Mouse (Mus musculus): Measurements from ENCODE around the gene Nrde2. TPM values are rescaled to one million over a fixed set of nuclear protein-coding genes. Genes with fewer than 3 reads are reported as not detected.

The Nrde2 gene
- polyA plus RNA-seq, 1 experiment from 2014 or later: 16.2 TPM

GRCm38 (mm10) chr12:100167931-100168871, 8.7 kb upstream of the Nrde2 start:
- 14% methylated on average over 28 of the region's 28 CpGs for WGBS
- H3K9me3 ChIP-seq: no peaks in the 10 kb centered on the region
- peak overlapping the region; percentile 81 for H3K27ac ChIP-seq (replicated peaks)
- DNase-seq (ENCODE audit: low spot score): peak; percentile 65
- peaks cover 12% of the 10 kb centered on the region for H3K4me1 ChIP-seq
- no peaks in the 10 kb centered on the region for H3K36me3 ChIP-seq (replicated peaks)
- peak overlapping the region; percentile 49 for H3K4me3 ChIP-seq
- no peaks in the 10 kb centered on the region for H3K27me3 ChIP-seq (replicated peaks; ENCODE audit: low read depth, poor library complexity, severe bottlenecking)

GRCm38 (mm10) chr12:100167502-100167901, 8.0 kb upstream of the Nrde2 start:
- Histone ChIP-seq H3K4me1 (peaks cover 12% of the 10 kb centered on the region), H3K27me3 (replicated peaks; ENCODE audit: low read depth, poor library complexity, severe bottlenecking) (no peaks in the 10 kb centered on the region), H3K27ac (replicated peaks) (peak overlapping the region; percentile 81), H3K4me3 (peak overlapping the region; percentile 49; the same call in 1 of the 2 replicates), H3K36me3 (replicated peaks) (no peaks in the 10 kb centered on the region), H3K9me3 (no peaks in the 10 kb centered on the region)
- whole genome bisulfite sequencing: 88% methylated on average over 1 of the region's 1 CpGs
- DNase-seq (ENCODE audit: low spot score): no peak

GRCm38 (mm10) chr12:100166939-100167338, 7.5 kb upstream of the Nrde2 start:
- Histone ChIP-seq H3K36me3 (replicated peaks) (no peaks in the 10 kb centered on the region), H3K27ac (replicated peaks) (no peak overlapping the region), H3K27me3 (replicated peaks; ENCODE audit: low read depth, poor library complexity, severe bottlenecking) (no peaks in the 10 kb centered on the region), H3K4me1 (peaks cover 12% of the 10 kb centered on the region), H3K9me3 (no peaks in the 10 kb centered on the region), H3K4me3 (no peak overlapping the region)
- DNase-seq (ENCODE audit: low spot score): no peak
- 88% methylated on average over 8 of the region's 8 CpGs for WGBS

GRCm38 (mm10) chr12:100166177-100166576, 6.7 kb upstream of the Nrde2 start:
- DNase-seq (ENCODE audit: low spot score): peak; percentile 46
- Histone ChIP-seq H3K36me3 (replicated peaks) (no peaks in the 10 kb centered on the region), H3K27ac (replicated peaks) (no peak overlapping the region), H3K4me1 (peaks cover 12% of the 10 kb centered on the region), H3K9me3 (no peaks in the 10 kb centered on the region), H3K4me3 (no peak overlapping the region), H3K27me3 (replicated peaks; ENCODE audit: low read depth, poor library complexity, severe bottlenecking) (no peaks in the 10 kb centered on the region)
- 32% methylated on average over 3 of the region's 3 CpGs for WGBS

GRCm38 (mm10) chr12:100164991-100165500, 5.6 kb upstream of the Nrde2 start:
- WGBS: 77% methylated on average over 7 of the region's 7 CpGs
- peaks cover 12% of the 10 kb centered on the region for H3K4me1 ChIP-seq
- DNase-seq (ENCODE audit: low spot score): no peak
- H3K27ac ChIP-seq (replicated peaks): no peak overlapping the region
- no peaks in the 10 kb centered on the region for H3K9me3 ChIP-seq
- no peak overlapping the region for H3K4me3 ChIP-seq
- H3K27me3 ChIP-seq (replicated peaks; ENCODE audit: low read depth, poor library complexity, severe bottlenecking): no peaks in the 10 kb centered on the region
- no peaks in the 10 kb centered on the region for H3K36me3 ChIP-seq (replicated peaks)

GRCm38 (mm10) chr12:100152466-100152865, 7.0 kb downstream of the Nrde2 start:
- Histone ChIP-seq H3K27me3 (replicated peaks; ENCODE audit: low read depth, poor library complexity, severe bottlenecking) (no peaks in the 10 kb centered on the region), H3K4me1 (no peaks in the 10 kb centered on the region), H3K36me3 (replicated peaks) (peaks cover 48% of the 10 kb centered on the region), H3K4me3 (no peak overlapping the region), H3K27ac (replicated peaks) (no peak overlapping the region), H3K9me3 (no peaks in the 10 kb centered on the region)
- 93% methylated on average over 7 of the region's 7 CpGs for WGBS
- no peak for DNase-seq (ENCODE audit: low spot score)

GRCm38 (mm10) chr12:100144269-100144668, 15.2 kb downstream of the Nrde2 start:
- no peak for DNase-seq (ENCODE audit: low spot score)

GRCm38 (mm10) chr12:100143737-100144136, 15.7 kb downstream of the Nrde2 start:
- Histone ChIP-seq H3K9me3 (no peaks in the 10 kb centered on the region), H3K4me3 (no peak overlapping the region), H3K27me3 (replicated peaks; ENCODE audit: low read depth, poor library complexity, severe bottlenecking) (no peaks in the 10 kb centered on the region), H3K4me1 (no peaks in the 10 kb centered on the region), H3K27ac (replicated peaks) (no peak overlapping the region), H3K36me3 (replicated peaks) (peaks cover 99% of the 10 kb centered on the region)
- no peak for DNase-seq (ENCODE audit: low spot score)
- 92% methylated on average over 9 of the region's 9 CpGs for WGBS

More at GRCm38 (mm10) chr12:100144269-100144668, 15.2 kb downstream of the Nrde2 start:
- 90% methylated on average over 5 of the region's 5 CpGs for WGBS
- Histone ChIP-seq H3K4me3 (no peak overlapping the region), H3K27ac (replicated peaks) (no peak overlapping the region), H3K27me3 (replicated peaks; ENCODE audit: low read depth, poor library complexity, severe bottlenecking) (no peaks in the 10 kb centered on the region), H3K9me3 (no peaks in the 10 kb centered on the region), H3K4me1 (no peaks in the 10 kb centered on the region), H3K36me3 (replicated peaks) (peaks cover 99% of the 10 kb centered on the region)

GRCm38 (mm10) chr12:100142848-100143523, 16.5 kb downstream of the Nrde2 start:
- Histone ChIP-seq H3K9me3 (no peaks in the 10 kb centered on the region), H3K27ac (replicated peaks) (no peak overlapping the region), H3K4me1 (no peaks in the 10 kb centered on the region), H3K27me3 (replicated peaks; ENCODE audit: low read depth, poor library complexity, severe bottlenecking) (no peaks in the 10 kb centered on the region), H3K4me3 (no peak overlapping the region), H3K36me3 (replicated peaks) (peaks cover 99% of the 10 kb centered on the region)
- 96% methylated on average over 11 of the region's 11 CpGs for WGBS
- no peak for DNase-seq (ENCODE audit: low spot score)

GRCm38 (mm10) chr12:100135117-100135516, 24.3 kb downstream of the Nrde2 start:
- no peak overlapping the region for H3K27ac ChIP-seq (replicated peaks)
- H3K4me1 ChIP-seq: no peaks in the 10 kb centered on the region
- no peak overlapping the region for H3K4me3 ChIP-seq
- no peak for DNase-seq (ENCODE audit: low spot score)
- no peaks in the 10 kb centered on the region for H3K9me3 ChIP-seq
- WGBS: 87% methylated on average over 3 of the region's 3 CpGs
- no peaks in the 10 kb centered on the region for H3K27me3 ChIP-seq (replicated peaks; ENCODE audit: low read depth, poor library complexity, severe bottlenecking)
- peaks cover 95% of the 10 kb centered on the region for H3K36me3 ChIP-seq (replicated peaks)

- Histone ChIP-seq H3K27me3 (replicated peaks; ENCODE audit: low read depth, poor library complexity, severe bottlenecking) (no peaks in the 10 kb centered on the region), H3K4me1 (no peaks in the 10 kb centered on the region), H3K9me3 (no peaks in the 10 kb centered on the region), H3K4me3 (no peak overlapping the region), H3K27ac (replicated peaks) (no peak overlapping the region), H3K36me3 (replicated peaks) (peaks cover 95% of the 10 kb centered on the region)
- DNase-seq (ENCODE audit: low spot score): no peak
- 92% methylated on average over 11 of the region's 11 CpGs for WGBS
These were observed 25.0 kb downstream of the Nrde2 start for GRCm38 (mm10) chr12:100134395-100134936.

GRCm38 (mm10) chr12:100131655-100132054, 27.8 kb downstream of the Nrde2 start:
- H3K27me3 ChIP-seq (replicated peaks; ENCODE audit: low read depth, poor library complexity, severe bottlenecking): no peaks in the 10 kb centered on the region
- H3K4me3 ChIP-seq: no peak overlapping the region
- peaks cover 98% of the 10 kb centered on the region for H3K36me3 ChIP-seq (replicated peaks)
- H3K27ac ChIP-seq (replicated peaks): no peak overlapping the region
- WGBS: 46% methylated on average over 8 of the region's 8 CpGs
- DNase-seq (ENCODE audit: low spot score): peak; percentile 72
- no peaks in the 10 kb centered on the region for H3K4me1 ChIP-seq
- no peaks in the 10 kb centered on the region for H3K9me3 ChIP-seq
